In genomic region chr19:44394972-44395371, GRCm38 (mm10) we compare ENCODE assay signal across 28 mouse cellular contexts. TPM values are rescaled to one million over a fixed set of nuclear protein-coding genes. Genes with fewer than 3 reads are reported as not detected.
DNase-seq lines count a peak whose midpoint lies in the region; ATAC-seq and TF ChIP-seq lines count a peak whose summit lies in the region.
"Had no signal": no experiment of that assay in that cellular context is flagged by ENCODE, and none has a peak within 500 bp of the region (broad histone marks: within the 10 kb centered on the region; RNA-seq: fewer than 3 reads in every experiment).

No protein-coding gene starts in this region.

- 40% methylated on average over 7 of the region's 7 CpGs for WGBS in liver, embryonic 11.5 days
- WGBS in liver, postnatal 0 days (ENCODE audit: insufficient replicate concordance) = 46% methylated on average over 7 of the region's 7 CpGs

- H3K27me3 ChIP-seq in G1E (ENCODE audit: insufficient read depth, low read length) = peaks cover 4% of the 10 kb centered on the region
- no peaks in the 10 kb centered on the region; the same call in 1 of the 2 replicates for H3K27me3 ChIP-seq in liver, embryonic 11.5 days (replicated peaks; ENCODE audit: control insufficient read depth, insufficient read depth, low read length)
- no peaks in the 10 kb centered on the region for H3K27me3 ChIP-seq in liver, postnatal 0 days (ENCODE audit: insufficient read depth, low read length)
- H3K27me3 ChIP-seq: embryonic facial prominence, embryonic 13.5 days; heart, embryonic 15.5 days; limb, embryonic 13.5 days; neural tube, embryonic 13.5 days had no signal

- ATAC-seq in G1E (ENCODE audit: extremely low read depth, insufficient number of reproducible peaks, low FRiP score, poor library complexity, severe bottlenecking) = no peak; the same call in 1 of the 2 replicates
- peak; percentile 90 for ATAC-seq in liver, embryonic 11.5 days (replicated peaks; ENCODE audit: low FRiP score)
- ATAC-seq in liver, postnatal 0 days = peak; percentile 68
- ATAC-seq: activated CD4-positive, CD25-positive, alpha-beta regulatory T cell, adult 4 months; forebrain, embryonic 16.5 days; inflammation-experienced regulatory T-cells, adult 6 months; midbrain, embryonic 16.5 days had no signal

- TF ChIP-seq CTCF in G1E (IDR thresholded peaks at IDR 0.05; ENCODE audit: low read depth, low read length) = no peak
- TF ChIP-seq CTCF in liver, postnatal 0 days (IDR thresholded peaks at IDR 0.05; ENCODE audit: low read depth) = no peak

- H3K4me3 ChIP-seq in G1E (ENCODE audit: low read depth, low read length) = no peak overlapping the region; the same call in 1 of the 2 replicates
- H3K4me3 ChIP-seq in liver, embryonic 11.5 days (ENCODE audit: low read depth, low read length) = no peak overlapping the region
- H3K4me3 ChIP-seq in liver, postnatal 0 days (ENCODE audit: low read depth, low read length) = no peak overlapping the region
- H3K4me3 ChIP-seq: embryonic facial prominence, embryonic 13.5 days; heart, adult 2 months; heart, embryonic 15.5 days; limb, embryonic 13.5 days; megakaryocyte, embryonic 14.5 days; myocyte; neural tube, embryonic 13.5 days had no signal

- H3K9me3 ChIP-seq in G1E (replicated peaks) = no peaks in the 10 kb centered on the region; the same call in 1 of the 2 replicates
- no peaks in the 10 kb centered on the region for H3K9me3 ChIP-seq in liver, embryonic 11.5 days (ENCODE audit: control insufficient read depth, low read length)
- H3K9me3 ChIP-seq in liver, postnatal 0 days (ENCODE audit: low read length) = no peaks in the 10 kb centered on the region
- H3K9me3 ChIP-seq: embryonic facial prominence, embryonic 13.5 days; heart, embryonic 15.5 days; limb, embryonic 13.5 days; megakaryocyte, embryonic 14.5 days; neural tube, embryonic 13.5 days had no signal

- H3K4me1 ChIP-seq in G1E (ENCODE audit: insufficient read depth, low read depth, low read length) = peaks cover 66% of the 10 kb centered on the region
- peaks cover 25% of the 10 kb centered on the region for H3K4me1 ChIP-seq in liver, embryonic 11.5 days (replicated peaks; ENCODE audit: control insufficient read depth, insufficient read depth, low read length)
- peaks cover 24% of the 10 kb centered on the region for H3K4me1 ChIP-seq in liver, postnatal 0 days (ENCODE audit: insufficient read depth)
- H3K4me1 ChIP-seq: embryonic facial prominence, embryonic 13.5 days; heart, embryonic 15.5 days; limb, embryonic 13.5 days; neural tube, embryonic 13.5 days had no signal

- peak; percentile 96 for TF ChIP-seq EP300 in liver, postnatal 0 days (IDR thresholded peaks at IDR 0.05; ENCODE audit: low read depth)

- peak; percentile 43 for DNase-seq in G1E (ENCODE audit: low spot score)
- DNase-seq in c-Kit-positive CD71-positive TER-119-negative erythroid progenitor cells, embryonic 14.5 days (ENCODE audit: low read depth) = peak; percentile 74
- no peak for DNase-seq in liver, embryonic 11.5 days (ENCODE audit: low spot score)
- DNase-seq in liver, postnatal 0 days = no peak
- DNase-seq in frontal cortex, postnatal 36 days (ENCODE audit: low spot score in 2 of 2) = no peak
- DNase-seq in right cerebral cortex, postnatal 4 days = no peak
- DNase-seq in right cerebral cortex, adult 18-20 months = no peak
- DNase-seq: adrenal gland, postnatal 14 days; cerebellum, adult 11 months; cerebellum, postnatal 14 days; embryo, embryonic 11 days; gastrocnemius, postnatal 36 days; heart, adult 2 months; heart, postnatal 36 days; kidney, adult 18-20 months; kidney, postnatal 4 days; lung, embryonic 14.5 days had no signal

- H3K27ac ChIP-seq in liver, embryonic 11.5 days (ENCODE audit: low read depth, low read length) = peak overlapping the region; percentile 28; the same call in 1 of the 2 replicates
- peak overlapping the region; percentile 45 for H3K27ac ChIP-seq in liver, postnatal 0 days (ENCODE audit: low read depth)
- H3K27ac ChIP-seq: embryonic facial prominence, embryonic 13.5 days; heart, embryonic 15.5 days; hindbrain, embryonic 14.5 days; limb, embryonic 13.5 days; neural tube, embryonic 13.5 days had no signal

- peak overlapping the region; percentile 30 for H3K4me2 ChIP-seq in liver, embryonic 11.5 days
- no peak overlapping the region for H3K4me2 ChIP-seq in liver, postnatal 0 days (ENCODE audit: low read depth, low read length)
- H3K4me2 ChIP-seq: embryonic facial prominence, embryonic 13.5 days; heart, embryonic 15.5 days; hindbrain, embryonic 14.5 days; limb, embryonic 13.5 days; lung, embryonic 14.5 days; neural tube, embryonic 13.5 days had no signal

- no peak overlapping the region for H3K9ac ChIP-seq in liver, embryonic 11.5 days (ENCODE audit: low read depth, low read length)
- H3K9ac ChIP-seq in liver, postnatal 0 days (replicated peaks) = no peak overlapping the region
- H3K9ac ChIP-seq: embryonic facial prominence, embryonic 13.5 days; heart, embryonic 15.5 days; hindbrain, embryonic 14.5 days; limb, embryonic 13.5 days; lung, embryonic 14.5 days; neural tube, embryonic 13.5 days had no signal

- no peaks in the 10 kb centered on the region for H3K36me3 ChIP-seq in G1E (replicated peaks)
- H3K36me3 ChIP-seq in liver, embryonic 11.5 days (ENCODE audit: control insufficient read depth, insufficient read depth, low read length) = 0 out of 2 replicates have a peak, but pooled peaks cover 1% of the 10 kb centered on the region
- peaks cover 20% of the 10 kb centered on the region for H3K36me3 ChIP-seq in liver, postnatal 0 days (replicated peaks; ENCODE audit: insufficient read depth, low read length)
- H3K36me3 ChIP-seq: heart, embryonic 15.5 days had no signal

RNA-seq across cellular contexts. Expression of gene Scd1, which starts 12.7 kb away (rescaled TPM):
- total RNA-seq in G1E (2014; fragmentation: Nextera tagmentation) (0.38 and 0.63 TPM in 2 replicates), G1E (2017) (5.6 and 6.4 TPM in 2 replicates)
- 6.6 TPM in 2 replicates for polyA plus RNA-seq in G1E (2012)
- polyA plus RNA-seq in liver, embryonic 11.5 days (2014; fragmentation: Nextera tagmentation; extraction: Ambion mirVana) = 11.0 and 12.0 TPM in 2 replicates
- 2.3 and 2.8 TPM in 2 replicates for polyA plus RNA-seq in liver, postnatal 0 days (2015; fragmentation: Nextera tagmentation; extraction: Ambion mirVana)

Comparison
In these comparisons a context has a peak if more than half of its experiments do, and no peak if none do; other contexts are left out.
1. DNase-seq: peak in G1E (single experiment) and c-Kit-positive CD71-positive TER-119-negative erythroid progenitor cells, embryonic 14.5 days (single experiment); none in liver, embryonic 11.5 days (single experiment), liver, postnatal 0 days (single experiment), frontal cortex, postnatal 36 days (0 of 2), right cerebral cortex, postnatal 4 days (single experiment) and right cerebral cortex, adult 18-20 months (single experiment).